Mouse (Mus musculus) limb, embryonic 12.5 days (tissue): ENCODE results near the gene Gm5862. TPM values are rescaled to one million over a fixed set of nuclear protein-coding genes. Genes with fewer than 3 reads are reported as not detected.

Experiments
- polyA plus RNA-seq: library from polyadenylated mRNA; unstranded; fragments of >200 nt; fragmentation: Nextera tagmentation; extraction: Ambion mirVana; gene quantifications from 2 replicates; pipeline ENCODE4 v1.2.1, GENCODE M21; 2016

Gene Gm5862
- polyA plus RNA-seq, 1 experiment from 2014 or later: not detected

Other genes starting within 250 kb of the Gm5862 start
- gene Gm21663, start 80.5 kb downstream of the Gm5862 start, polyA plus RNA-seq: 0.08 TPM in 1 of 2 replicates, not detected in the other
- not detected in 2 replicates for gene Gm21671, start 68.5 kb downstream of the Gm5862 start, polyA plus RNA-seq
- gene Gm21680, start 50.3 kb downstream of the Gm5862 start, polyA plus RNA-seq: 0.13 TPM in 1 of 2 replicates, not detected in the other
- 0.10 TPM in 1 of 2 replicates, not detected in the other for gene Gm21698, start 34.3 kb downstream of the Gm5862 start, polyA plus RNA-seq
- not detected in 2 replicates for gene Gm1979, start 18.1 kb downstream of the Gm5862 start, polyA plus RNA-seq
- gene Speer4a, start 16.6 kb upstream of the Gm5862 start, polyA plus RNA-seq: not detected in 2 replicates
- gene Gm7347, start 35.7 kb upstream of the Gm5862 start, polyA plus RNA-seq: not detected in 2 replicates
- not detected in 2 replicates for gene Gm10471, start 66.4 kb upstream of the Gm5862 start, polyA plus RNA-seq
- gene 5031410I06Rik, start 82.4 kb upstream of the Gm5862 start, polyA plus RNA-seq: 0.10 TPM in 1 of 2 replicates, not detected in the other
- gene Gm10220, start 98.5 kb upstream of the Gm5862 start, polyA plus RNA-seq: 0.14 TPM in 1 of 2 replicates, not detected in the other
- gene Gm7361, start 234.8 kb upstream of the Gm5862 start, polyA plus RNA-seq: not detected in 2 replicates